9 mouse cellular contexts compared by ENCODE assay signal in the genomic region with DNA sequence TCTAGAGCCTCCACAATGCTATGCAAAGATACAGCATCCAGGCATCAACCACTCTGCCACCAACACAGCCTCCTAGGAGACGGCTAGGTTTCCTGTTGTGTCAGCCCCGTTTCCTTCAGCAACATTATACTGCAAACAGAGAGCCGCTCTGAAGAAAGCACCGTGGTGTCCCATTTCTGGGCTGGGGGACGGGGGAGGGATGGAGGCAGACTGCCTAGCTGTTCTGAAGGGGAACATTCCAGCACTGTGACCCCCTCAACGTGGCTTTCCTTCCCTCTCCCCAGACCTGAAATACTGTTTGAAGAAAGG.
DNase-seq lines count a peak whose midpoint lies in the region; ATAC-seq lines count a peak whose summit lies in the region.
"Had no signal": no experiment of that assay in that cellular context is flagged by ENCODE, and none has a peak within 500 bp of the region (broad histone marks: within the 10 kb centered on the region; RNA-seq: fewer than 3 reads in every experiment).

No protein-coding gene starts in this region.

- peak overlapping the region; percentile 16; the same call in 1 of the 2 replicates for H3K4me2 ChIP-seq in heart, embryonic 13.5 days
- peak overlapping the region; percentile 31 for H3K4me2 ChIP-seq in embryonic facial prominence, embryonic 13.5 days
- H3K4me2 ChIP-seq in intestine, embryonic 16.5 days (ENCODE audit: low read depth, low read length): peak overlapping the region; percentile 17; the same call in 1 of the 2 replicates
- H3K4me2 ChIP-seq in midbrain, embryonic 13.5 days (replicated peaks): no peak overlapping the region

- 32% methylated on average over 6 of the region's 6 CpGs for WGBS in heart, embryonic 13.5 days
- 7% methylated on average over 6 of the region's 6 CpGs for WGBS in embryonic facial prominence, embryonic 13.5 days
- 7% methylated on average over 6 of the region's 6 CpGs for WGBS in intestine, embryonic 16.5 days
- WGBS in midbrain, embryonic 13.5 days: 74% methylated on average over 6 of the region's 6 CpGs

- H3K27me3 ChIP-seq in heart, embryonic 13.5 days (replicated peaks): no peaks in the 10 kb centered on the region
- no peaks in the 10 kb centered on the region for H3K27me3 ChIP-seq in embryonic facial prominence, embryonic 13.5 days
- no peaks in the 10 kb centered on the region for H3K27me3 ChIP-seq in intestine, embryonic 16.5 days (replicated peaks; ENCODE audit: control insufficient read depth, insufficient read depth, low read length)
- no peaks in the 10 kb centered on the region for H3K27me3 ChIP-seq in midbrain, embryonic 13.5 days

- H3K27ac ChIP-seq in heart, embryonic 13.5 days (replicated peaks): peak overlapping the region; percentile 92
- peak overlapping the region; percentile 84 for H3K27ac ChIP-seq in embryonic facial prominence, embryonic 13.5 days
- peak overlapping the region; percentile 93 for H3K27ac ChIP-seq in intestine, embryonic 16.5 days (ENCODE audit: low read length)
- no peak overlapping the region for H3K27ac ChIP-seq in midbrain, embryonic 13.5 days

- no peak for DNase-seq in heart, adult 8-10 months (ENCODE audit: low spot score)
- no peak for DNase-seq in urinary bladder, postnatal 14 days (ENCODE audit: low spot score)

- H3K9me3 ChIP-seq in heart, embryonic 13.5 days: no peaks in the 10 kb centered on the region
- no peaks in the 10 kb centered on the region for H3K9me3 ChIP-seq in embryonic facial prominence, embryonic 13.5 days
- no peaks in the 10 kb centered on the region for H3K9me3 ChIP-seq in intestine, embryonic 16.5 days (ENCODE audit: control insufficient read depth, low read length)
- no peaks in the 10 kb centered on the region for H3K9me3 ChIP-seq in midbrain, embryonic 13.5 days
- H3K9me3 ChIP-seq: G1E had no signal

- H3K4me3 ChIP-seq in heart, embryonic 13.5 days: no peak overlapping the region
- no peak overlapping the region for H3K4me3 ChIP-seq in embryonic facial prominence, embryonic 13.5 days
- no peak overlapping the region for H3K4me3 ChIP-seq in intestine, embryonic 16.5 days (ENCODE audit: low read length)
- no peak overlapping the region for H3K4me3 ChIP-seq in midbrain, embryonic 13.5 days (replicated peaks)

- no peak for ATAC-seq in heart, embryonic 13.5 days (ENCODE audit: extremely low read depth, insufficient number of reproducible peaks, low FRiP score, low TSS enrichment)
- ATAC-seq in embryonic facial prominence, embryonic 13.5 days (ENCODE audit: insufficient number of reproducible peaks, insufficient read depth, low FRiP score, low TSS enrichment, low read depth): no peak; the same call in 1 of the 2 replicates
- peak; percentile 45 for ATAC-seq in intestine, embryonic 16.5 days
- ATAC-seq in midbrain, embryonic 13.5 days: peak; percentile 45
- ATAC-seq in megakaryocyte-erythroid progenitor cell, adult 5-6 weeks (replicated peaks; ENCODE audit: low FRiP score, low TSS enrichment, poor library complexity, severe bottlenecking): no peak
- ATAC-seq in monocyte, adult 5-6 weeks (replicated peaks; ENCODE audit: insufficient number of reproducible peaks, low FRiP score, low TSS enrichment, poor library complexity, severe bottlenecking): no peak

- peaks cover 70% of the 10 kb centered on the region for H3K4me1 ChIP-seq in heart, embryonic 13.5 days
- peaks cover 47% of the 10 kb centered on the region for H3K4me1 ChIP-seq in embryonic facial prominence, embryonic 13.5 days
- peaks cover 43% of the 10 kb centered on the region for H3K4me1 ChIP-seq in intestine, embryonic 16.5 days (ENCODE audit: control insufficient read depth, insufficient read depth, low read length)
- peaks cover 11% of the 10 kb centered on the region for H3K4me1 ChIP-seq in midbrain, embryonic 13.5 days (replicated peaks)

- peak overlapping the region; percentile 55; the same call in 1 of the 2 replicates for H3K9ac ChIP-seq in heart, embryonic 13.5 days
- H3K9ac ChIP-seq in embryonic facial prominence, embryonic 13.5 days: no peak overlapping the region
- peak overlapping the region; percentile 50 for H3K9ac ChIP-seq in intestine, embryonic 16.5 days (ENCODE audit: low read depth, low read length)
- no peak overlapping the region for H3K9ac ChIP-seq in midbrain, embryonic 13.5 days (replicated peaks)

- H3K36me3 ChIP-seq in heart, embryonic 13.5 days: peaks cover 4% of the 10 kb centered on the region; the same call in 1 of the 2 replicates
- peaks cover 4% of the 10 kb centered on the region; the same call in 1 of the 2 replicates for H3K36me3 ChIP-seq in embryonic facial prominence, embryonic 13.5 days
- H3K36me3 ChIP-seq in intestine, embryonic 16.5 days (ENCODE audit: control insufficient read depth, insufficient read depth, low read length): no peaks in the 10 kb centered on the region
- H3K36me3 ChIP-seq in midbrain, embryonic 13.5 days: peaks cover 5% of the 10 kb centered on the region; the same call in 1 of the 2 replicates

Comparison
In these comparisons a context has a peak if more than half of its experiments do, and no peak if none do; other contexts are left out.
1. ATAC-seq: peak in intestine, embryonic 16.5 days (single experiment) and midbrain, embryonic 13.5 days (single experiment); none in heart, embryonic 13.5 days (single experiment), embryonic facial prominence, embryonic 13.5 days (single experiment), megakaryocyte-erythroid progenitor cell, adult 5-6 weeks (single experiment) and monocyte, adult 5-6 weeks (single experiment).
2. H3K9ac ChIP-seq: peak in heart, embryonic 13.5 days (single experiment) and intestine, embryonic 16.5 days (single experiment); none in embryonic facial prominence, embryonic 13.5 days (single experiment) and midbrain, embryonic 13.5 days (single experiment).